Mouse (Mus musculus): ENCODE results near the gene Srms.

- no peak for TF ChIP-seq ETS1 (IDR thresholded peaks at IDR 0.05; ENCODE audit: low read depth, low read length)
- TF ChIP-seq POLR2A (IDR thresholded peaks at IDR 0.05; ENCODE audit: control insufficient read depth in 1 of 2, insufficient read depth in 1 of 2, low read depth in 1 of 2, low read length in 2 of 2, poor library complexity in 1 of 2), result no peak
- TF ChIP-seq E2F4 (IDR thresholded peaks at IDR 0.05; ENCODE audit: borderline replicate concordance, low read depth, low read length), result no peak
- TF ChIP-seq CTCF (IDR thresholded peaks at IDR 0.05 in 2 of 3, conservative IDR thresholded peaks at IDR 0.05 in 1 of 3; ENCODE audit: control insufficient read depth in 1 of 3, insufficient read depth in 1 of 3, low read depth in 2 of 3, low read length in 3 of 3, poor library complexity in 1 of 3, severe bottlenecking in 1 of 3), result no peak
- TF ChIP-seq ELF1 (IDR thresholded peaks at IDR 0.05; ENCODE audit: low read depth, low read length), result no peak
- TF ChIP-seq SIN3A (IDR thresholded peaks at IDR 0.05; ENCODE audit: low read length), result no peak
- TF ChIP-seq MEF2A (IDR thresholded peaks at IDR 0.05; ENCODE audit: extremely low read depth, insufficient replicate concordance, low read depth, low read length, poor library complexity, severe bottlenecking), result no peak
- no peak for TF ChIP-seq MXI1 (IDR thresholded peaks at IDR 0.05; ENCODE audit: low read depth, low read length)
Observed at GRCm38 (mm10) chr2:181237251-181238014, 24.4 kb upstream of the Srms start.

Measured in MEL (cell line).